Comparison of ENCODE assay signal across 7 mouse cellular contexts in the genomic region with DNA sequence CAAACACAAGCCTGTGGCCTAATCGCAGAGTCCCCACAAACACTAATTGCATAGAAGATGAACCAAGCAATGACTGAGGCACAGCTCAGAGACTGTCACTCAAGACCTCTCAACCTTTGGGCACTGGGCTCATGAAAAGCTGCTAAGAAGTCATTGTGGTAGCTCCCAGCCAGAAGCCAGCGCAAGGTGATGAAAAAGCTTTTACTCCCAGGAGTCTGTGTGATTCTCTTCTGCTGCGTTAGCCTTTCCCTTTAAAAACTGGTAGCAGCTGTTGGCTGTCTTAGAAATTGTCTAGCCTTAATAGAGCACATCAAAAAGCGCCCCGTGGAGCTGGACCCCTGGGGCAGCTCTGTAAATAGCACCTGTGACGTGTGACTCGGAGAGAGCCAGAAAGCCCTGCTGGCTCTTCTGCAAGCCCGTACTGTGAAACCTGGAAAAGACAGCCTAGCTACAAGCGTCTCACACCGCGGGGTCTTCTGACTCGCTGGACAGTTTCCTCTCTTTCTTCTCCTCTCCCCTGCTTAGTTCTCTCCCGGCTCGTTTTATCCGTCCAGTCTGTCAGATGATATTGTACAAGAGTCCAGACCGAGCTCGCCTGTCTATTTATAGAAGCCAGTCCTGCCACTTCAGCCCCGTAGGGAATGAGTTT. TPM values are rescaled to one million over a fixed set of nuclear protein-coding genes. Genes with fewer than 3 reads are reported as not detected.
DNase-seq lines count a peak whose midpoint lies in the region; ATAC-seq and TF ChIP-seq lines count a peak whose summit lies in the region.

No protein-coding gene starts in this region.

- peak; percentile 36 for DNase-seq in Muller cell, postnatal 12 days (ENCODE audit: inconsistent ontology term)
- peak; percentile 74 to 83 for DNase-seq in cerebellum, adult 2 months
- DNase-seq in forelimb bud, embryonic 11.5 days (ENCODE audit: low read depth, low spot score), result peak; percentile 55
- DNase-seq in hindbrain, embryonic 14.5 days (ENCODE audit: low spot score), result peak; percentile 52
- DNase-seq in liver, postnatal 0 days, result no peak
- DNase-seq in retina, adult 2 months (ENCODE audit: low read depth, low spot score), result peak; percentile 1
- DNase-seq in spleen, adult 12 weeks (ENCODE audit: low spot score), result no peak

- H3K9me3 ChIP-seq in hindbrain, embryonic 14.5 days (ENCODE audit: control insufficient read depth, low read length), result no peaks in the 10 kb centered on the region
- H3K9me3 ChIP-seq in liver, postnatal 0 days (ENCODE audit: low read length), result no peaks in the 10 kb centered on the region

- peak overlapping the region; percentile 63 for H3K4me3 ChIP-seq in cerebellum, adult 2 months (replicated peaks; ENCODE audit: insufficient read depth, low read depth, low read length)
- H3K4me3 ChIP-seq in hindbrain, embryonic 14.5 days (replicated peaks; ENCODE audit: low read length), result peak overlapping the region; percentile 11
- H3K4me3 ChIP-seq in liver, postnatal 0 days (ENCODE audit: low read depth, low read length), result peak overlapping the region; percentile 11; the same call in 1 of the 2 replicates

- TF ChIP-seq POLR2A in cerebellum, adult 2 months (IDR thresholded peaks at IDR 0.05; ENCODE audit: borderline replicate concordance, insufficient read depth, low read length), result no peak

- TF ChIP-seq EP300 in liver, postnatal 0 days (IDR thresholded peaks at IDR 0.05; ENCODE audit: low read depth), result no peak

- WGBS in cerebellum, adult 2 months, result 6% methylated on average over 18 of the region's 18 CpGs
- WGBS in hindbrain, embryonic 14.5 days, result 9% methylated on average over 18 of the region's 18 CpGs
- WGBS in liver, postnatal 0 days (ENCODE audit: insufficient replicate concordance), result 23% methylated on average over 18 of the region's 18 CpGs

- peak overlapping the region; percentile 41; the same call in 1 of the 2 replicates for H3K9ac ChIP-seq in hindbrain, embryonic 14.5 days
- H3K9ac ChIP-seq in liver, postnatal 0 days (replicated peaks), result no peak overlapping the region

- ATAC-seq in hindbrain, embryonic 14.5 days (ENCODE audit: low FRiP score), result peak; percentile 85
- ATAC-seq in liver, postnatal 0 days, result no peak

- H3K27me3 ChIP-seq in cerebellum, adult 2 months (ENCODE audit: control insufficient read depth, insufficient read depth, low read length), result no peaks in the 10 kb centered on the region
- H3K27me3 ChIP-seq in hindbrain, embryonic 14.5 days (ENCODE audit: control insufficient read depth, insufficient read depth, low read length), result no peaks in the 10 kb centered on the region
- no peaks in the 10 kb centered on the region for H3K27me3 ChIP-seq in liver, postnatal 0 days (ENCODE audit: insufficient read depth, low read length)

- H3K4me1 ChIP-seq in cerebellum, adult 2 months (ENCODE audit: control insufficient read depth, insufficient read depth, low read length), result no peaks in the 10 kb centered on the region; the same call in 1 of the 2 replicates
- H3K4me1 ChIP-seq in hindbrain, embryonic 14.5 days (replicated peaks; ENCODE audit: control insufficient read depth, insufficient read depth, low read length), result peaks cover 7% of the 10 kb centered on the region; the same call in 1 of the 2 replicates
- H3K4me1 ChIP-seq in liver, postnatal 0 days (ENCODE audit: insufficient read depth), result peaks cover 7% of the 10 kb centered on the region

- H3K36me3 ChIP-seq in hindbrain, embryonic 14.5 days (replicated peaks; ENCODE audit: control insufficient read depth, insufficient read depth), result no peaks in the 10 kb centered on the region
- no peaks in the 10 kb centered on the region for H3K36me3 ChIP-seq in liver, postnatal 0 days (replicated peaks; ENCODE audit: insufficient read depth, low read length)

- peak overlapping the region; percentile 50 for H3K4me2 ChIP-seq in hindbrain, embryonic 14.5 days (replicated peaks)
- H3K4me2 ChIP-seq in liver, postnatal 0 days (ENCODE audit: low read depth, low read length), result peak overlapping the region; percentile 62

- H3K27ac ChIP-seq in cerebellum, adult 2 months (ENCODE audit: insufficient read depth, low read length), result peak overlapping the region; percentile 60; the same call in 1 of the 2 replicates
- no peak overlapping the region for H3K27ac ChIP-seq in hindbrain, embryonic 14.5 days
- no peak overlapping the region for H3K27ac ChIP-seq in liver, postnatal 0 days (ENCODE audit: low read depth)

- no peak for TF ChIP-seq CTCF in cerebellum, adult 2 months (IDR thresholded peaks at IDR 0.05; ENCODE audit: borderline replicate concordance, insufficient read depth, low read depth, low read length)
- TF ChIP-seq CTCF in liver, postnatal 0 days (IDR thresholded peaks at IDR 0.05; ENCODE audit: low read depth), result no peak

RNA-seq across cellular contexts. Expression of a gene that starts 9.4 kb away (rescaled TPM):
- 194 and 201 TPM in 2 replicates for polyA plus RNA-seq in cerebellum, adult 2 months (2012; rRNA removed)
- polyA plus RNA-seq in hindbrain, embryonic 14.5 days (2014; fragmentation: Nextera tagmentation; extraction: Ambion mirVana), result 343 and 344 TPM in 2 replicates
- 186 and 207 TPM in 2 replicates for polyA plus RNA-seq in liver, postnatal 0 days (2015; fragmentation: Nextera tagmentation; extraction: Ambion mirVana)

Comparison
In these comparisons a context has a peak if more than half of its experiments do, and no peak if none do; other contexts are left out.
1. DNase-seq: peak in Muller cell, postnatal 12 days (single experiment), cerebellum, adult 2 months (2 of 2), forelimb bud, embryonic 11.5 days (single experiment), hindbrain, embryonic 14.5 days (single experiment) and retina, adult 2 months (single experiment); none in liver, postnatal 0 days (single experiment) and spleen, adult 12 weeks (single experiment).
2. H3K4me3 ChIP-seq: peak in every context shown above with its lines; median percentile 63 in cerebellum, adult 2 months; 11 in hindbrain, embryonic 14.5 days; 11 in liver, postnatal 0 days.